Mouse (Mus musculus): ENCODE measurements at regions not wholly inside any gene's neighbourhood (a gene's known extent, or its start where the extent isn't known, plus 50 kb on each side); places are given as distances from the start of the nearest gene placed in this dataset.

DNA sequence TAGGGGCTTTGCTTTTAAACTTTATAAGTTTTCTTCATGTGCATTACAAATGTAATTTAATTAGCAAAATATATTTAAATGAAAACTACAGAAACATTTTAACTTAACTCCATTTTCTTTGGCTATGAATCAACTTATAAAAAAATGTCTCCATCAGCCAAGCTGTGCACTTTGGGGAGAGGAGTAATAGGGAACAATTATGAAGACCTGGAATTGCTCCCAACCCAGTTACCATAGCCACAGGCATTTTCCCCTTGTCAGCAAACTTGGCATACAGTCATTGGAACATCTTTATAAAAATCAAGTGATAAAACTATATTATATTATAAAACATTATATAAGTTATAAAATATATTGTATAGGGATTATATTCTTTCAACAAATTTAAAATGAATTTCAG is 65.0 kb downstream of the Atxn7l3b start:
- DNase-seq: no peak

DNA sequence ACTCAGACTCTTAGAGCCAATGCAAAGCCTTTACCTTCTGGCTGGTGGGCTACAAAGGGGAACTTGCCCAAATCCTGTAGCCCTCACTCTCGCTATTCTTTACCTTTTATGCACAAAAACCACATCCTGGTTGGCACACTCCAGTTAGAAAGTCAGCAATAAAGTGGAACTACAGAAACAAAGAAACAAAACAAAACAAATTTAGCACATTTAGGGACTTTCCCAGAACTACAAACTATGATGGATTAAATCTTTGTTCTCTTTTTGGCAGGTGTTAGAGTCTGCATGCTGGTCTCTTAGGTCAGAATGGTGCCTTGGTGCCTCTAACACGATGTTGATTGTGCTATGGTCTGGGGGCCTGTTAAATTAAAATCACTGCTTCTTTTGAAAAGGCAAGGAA is 65.4 kb downstream of the Atxn7l3b start:
- DNase-seq: no peak

DNA sequence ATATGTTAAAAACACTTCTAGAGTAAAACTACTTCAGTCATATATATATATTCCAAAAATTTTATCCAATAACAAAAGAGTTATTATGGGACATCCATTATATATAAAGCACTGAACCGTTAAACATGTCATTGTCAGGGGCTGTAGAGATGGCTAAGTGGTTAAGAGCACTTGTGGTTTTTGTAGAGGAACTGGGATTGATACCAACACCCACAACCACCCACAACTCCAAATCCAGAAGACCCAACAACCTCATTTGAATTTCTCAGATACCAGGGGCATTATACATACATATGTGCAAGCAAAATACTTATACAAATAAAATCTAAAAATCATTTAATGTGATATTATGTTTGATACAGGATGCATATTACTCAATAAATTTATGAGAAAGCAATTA is 76.8 kb downstream of the Atxn7l3b start:
- no peak for DNase-seq

DNA sequence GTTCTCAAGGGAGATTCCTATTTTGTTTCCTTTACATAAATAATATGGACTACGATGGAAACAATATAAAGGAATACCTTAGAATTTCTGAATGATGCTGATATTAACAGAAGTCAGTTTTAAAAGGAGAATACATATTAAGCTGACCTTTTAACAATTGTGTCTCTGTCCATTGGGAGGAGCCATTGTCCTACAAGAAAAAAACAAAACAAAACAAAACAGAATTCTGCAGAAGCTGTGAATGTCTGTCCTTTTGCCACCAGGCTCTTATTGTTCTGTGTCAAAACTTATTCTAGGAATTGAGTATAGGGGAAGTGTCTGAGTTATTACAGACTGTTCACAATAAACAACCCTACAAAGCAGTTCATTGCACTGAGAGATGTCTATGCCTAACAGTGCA is 82.6 kb downstream of the Atxn7l3b start:
- no peak for DNase-seq

- DNase-seq: no peak
Measured at GRCm38 (mm10) chr10:112837400-112838035, 91.3 kb downstream of the Atxn7l3b start.

- DNase-seq: peak; percentile 7
Measured at GRCm38 (mm10) chr10:112835970-112836369, 92.8 kb downstream of the Atxn7l3b start.

- peak; percentile 2 for DNase-seq
Measured at GRCm38 (mm10) chr10:112835508-112835907, 93.3 kb downstream of the Atxn7l3b start.

GRCm38 (mm10) chr10:112810181-112810580 is 118.6 kb downstream of the Atxn7l3b start:
- DNase-seq: no peak

DNA sequence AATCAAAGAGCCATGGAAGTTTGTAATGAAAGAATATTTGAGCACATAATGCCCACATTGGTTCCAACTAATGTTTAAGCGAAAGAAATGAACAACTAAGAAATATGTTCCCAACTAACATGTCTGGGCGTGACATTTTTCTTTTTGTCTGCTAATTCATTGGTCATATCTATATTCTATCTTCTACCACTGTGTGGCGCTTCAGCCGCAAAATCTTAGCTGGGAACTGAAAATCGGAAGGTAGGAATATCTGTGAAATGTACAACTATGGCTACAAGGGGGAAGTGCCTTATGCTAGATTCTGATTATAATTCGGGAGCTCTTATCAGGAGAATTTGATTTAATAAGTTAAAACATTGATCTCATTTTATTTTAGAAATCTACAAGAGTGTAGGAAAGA is 125.2 kb downstream of the Atxn7l3b start:
- peak; percentile 38 for DNase-seq

- DNase-seq: peak; percentile 69
Measured at GRCm38 (mm10) chr10:112801560-112801959, 127.2 kb downstream of the Atxn7l3b start.

DNA sequence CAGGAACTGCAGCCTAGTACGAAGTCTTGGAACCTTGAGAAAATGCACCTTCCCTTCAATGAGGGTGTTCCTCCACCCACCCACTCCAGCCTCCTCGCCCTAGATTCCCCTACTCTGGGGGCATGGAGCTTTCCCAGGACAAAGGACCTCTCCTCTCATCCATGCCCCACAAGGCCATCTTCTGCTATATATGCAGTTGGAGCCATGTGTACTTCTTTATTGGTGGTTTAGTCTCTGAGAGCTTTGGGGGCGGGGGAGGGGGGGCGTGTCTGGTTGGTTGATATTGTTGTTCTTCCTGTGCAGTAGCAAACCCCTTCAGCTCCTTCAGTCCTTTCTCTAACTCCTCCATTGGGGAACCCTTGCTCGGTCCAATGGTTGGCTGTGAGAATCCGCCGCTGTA is 130.2 kb downstream of the Atxn7l3b start:
- no peak for DNase-seq

GRCm38 (mm10) chr10:112798090-112798489 is 130.7 kb downstream of the Atxn7l3b start:
- DNase-seq: peak; percentile 36

GRCm38 (mm10) chr10:112795938-112796337 is 132.9 kb downstream of the Atxn7l3b start:
- no peak for DNase-seq

DNA sequence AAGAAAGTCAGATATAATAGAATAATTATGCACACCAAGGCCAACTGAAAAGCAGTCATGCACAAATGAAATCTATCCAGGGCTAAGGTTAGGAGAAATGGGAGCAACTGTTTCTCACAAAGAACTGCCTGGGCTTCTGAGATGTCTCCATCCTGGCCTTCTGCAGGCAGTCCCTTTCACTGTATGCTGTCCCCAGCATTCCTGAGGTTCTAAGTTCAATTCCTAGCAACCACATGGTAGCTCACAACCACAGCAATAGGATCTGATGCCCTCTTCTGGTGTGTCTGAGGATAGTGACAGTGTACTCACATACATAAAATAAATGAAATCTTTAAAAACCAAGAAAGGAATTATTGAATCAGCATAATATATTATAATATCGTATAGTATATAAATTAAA is 133.3 kb downstream of the Atxn7l3b start:
- DNase-seq: no peak

- no peak for DNase-seq
Measured at GRCm38 (mm10) chr10:112788236-112788635, 140.6 kb downstream of the Atxn7l3b start.

GRCm38 (mm10) chr10:112774262-112774661 is 154.5 kb downstream of the Atxn7l3b start:
- DNase-seq: no peak

DNA sequence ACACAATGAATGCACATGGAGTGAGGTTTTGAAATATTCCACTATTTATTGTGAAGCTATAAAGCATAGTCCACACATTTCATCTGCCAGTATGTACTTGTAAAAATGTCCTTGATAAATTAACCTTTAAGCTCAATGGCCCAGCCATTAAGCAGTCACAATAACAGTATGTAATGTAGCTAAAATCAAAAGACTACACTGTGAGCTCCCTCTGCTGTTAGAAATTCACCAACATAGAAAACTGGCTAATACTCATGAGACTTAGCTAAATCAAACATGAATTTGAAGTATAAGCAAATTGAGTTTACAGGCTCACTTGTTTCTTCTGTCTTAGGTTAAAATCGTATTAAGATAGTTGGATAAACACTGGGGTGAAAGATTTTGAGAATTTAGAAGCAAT is 182.1 kb downstream of the Atxn7l3b start:
- DNase-seq: peak; percentile 19

DNA sequence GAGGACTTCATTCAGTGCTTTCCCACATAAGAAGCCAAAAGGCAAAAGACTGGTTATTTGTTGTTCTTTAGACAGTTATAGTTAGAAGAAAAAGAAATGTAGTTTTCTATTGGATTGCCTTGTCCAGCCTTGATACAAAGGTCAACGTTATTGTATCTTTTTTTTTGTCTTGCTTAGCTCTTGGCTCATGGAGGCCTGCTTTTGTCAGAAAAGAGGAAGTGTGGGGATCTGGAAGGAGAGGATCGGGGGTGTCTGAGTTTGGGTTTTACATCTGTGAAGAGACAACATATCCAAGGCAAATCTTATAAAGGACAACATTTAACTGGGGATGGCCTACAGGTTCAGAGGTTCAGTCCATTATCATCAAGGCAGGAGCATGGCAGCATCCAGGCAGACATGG is 185.3 kb downstream of the Atxn7l3b start:
- no peak for DNase-seq

DNA sequence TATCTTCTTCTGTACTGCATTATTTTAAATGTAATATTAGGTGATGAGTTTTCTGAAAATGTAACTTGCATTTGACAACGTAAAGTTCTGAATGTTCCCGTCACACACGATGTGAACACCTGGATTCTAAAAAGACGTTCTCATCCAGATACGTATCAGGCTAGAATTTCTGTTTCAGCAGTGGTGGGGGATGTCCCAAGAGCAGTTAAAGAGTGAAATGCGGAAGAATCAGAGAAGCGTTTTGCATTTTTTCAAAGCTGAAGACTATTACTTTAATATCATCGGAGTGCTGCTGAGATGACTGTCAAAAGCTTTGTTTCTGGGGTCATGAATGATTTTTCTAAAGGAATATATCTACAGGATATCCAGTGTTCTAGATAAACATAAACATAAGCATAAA is 186.7 kb downstream of the Atxn7l3b start:
- DNase-seq: no peak

Data from embryo, embryonic 11 days (tissue).